Mouse (Mus musculus): ENCODE data around the gene Fgd4.

GRCm38 (mm10) chr16:16552197-16552596 is 48.2 kb downstream of the Fgd4 start:
- TF ChIP-seq TAL1 (IDR thresholded peaks at IDR 0.05; ENCODE audit: low read length), result no peak
- no peak for TF ChIP-seq GATA1 (IDR thresholded peaks at IDR 0.05; ENCODE audit: low read length)
